Mouse (Mus musculus) neural tube, embryonic 15.5 days (tissue): ENCODE measurements around the gene Pdgfa. TPM values are rescaled to one million over a fixed set of nuclear protein-coding genes. Genes with fewer than 3 reads are reported as not detected.
A peak's percentile ranks its signal among the peaks of the same experiment; 100 is the strongest.

ENCODE experiments used
- ATAC-seq: fragments of 200-750 bp; cut with Nextera tagmentation; 2 replicates; pipeline ENCODE4 v1.8.0; 2017; ENCODE audit warnings: mild to moderate bottlenecking, moderate TSS enrichment, moderate library complexity; ENCODE audit not compliant: low FRiP score
- H3K27ac ChIP-seq: fragments of 300-500 bp; sonication (generic); replicated peaks from 2 replicates; pipeline ENCODE4 v1.5.1; 2015; ENCODE audit warnings: mild to moderate bottlenecking, inconsistent platforms
- H3K27me3 ChIP-seq: fragments of 300-500 bp; sonication (generic); replicated peaks from 2 replicates; pipeline ENCODE4 v1.6.1; 2015; ENCODE audit warnings: inconsistent platforms
- H3K36me3 ChIP-seq: fragments of 300-500 bp; sonication (generic); 2 replicates; pipeline ENCODE4 v1.6.1; 2015; ENCODE audit warnings: inconsistent platforms
- H3K4me1 ChIP-seq: fragments of 300-500 bp; sonication (generic); 2 replicates; pipeline ENCODE4 v1.6.1; 2015; ENCODE audit warnings: inconsistent platforms
- H3K4me2 ChIP-seq: fragments of 300-500 bp; sonication (generic); 2 replicates; pipeline ENCODE4 v1.6.1; 2015; ENCODE audit warnings: inconsistent platforms, mild to moderate bottlenecking, moderate library complexity
- H3K4me3 ChIP-seq: fragments of 300-500 bp; sonication (generic); replicated peaks from 2 replicates; pipeline ENCODE4 v1.5.1; 2015; ENCODE audit warnings: mild to moderate bottlenecking, inconsistent platforms
- H3K9ac ChIP-seq: fragments of 300-500 bp; sonication (generic); replicated peaks from 2 replicates; pipeline ENCODE4 v1.6.1; 2015; ENCODE audit warnings: mild to moderate bottlenecking, inconsistent platforms
- H3K9me3 ChIP-seq: fragments of 300-500 bp; sonication (generic); replicated peaks from 2 replicates; pipeline ENCODE4 v1.6.1; 2016; ENCODE audit warnings: inconsistent platforms
- WGBS: fragments of 180-500 bp; shearing (Covaris S2); methylation state at CpG from one replicate; pipeline ENCODE4 v1.1.7; 2015; ENCODE audit warnings: mixed read lengths; 5-methylcytosine and 5-hydroxymethylcytosine counted together
- polyA plus RNA-seq: library from polyadenylated mRNA; unstranded; fragments of >200 nt; fragmentation: Nextera tagmentation; extraction: Ambion mirVana; gene quantifications from 2 replicates; pipeline ENCODE4 v1.2.1, GENCODE M21; 2015

Gene Pdgfa
- polyA plus RNA-seq, 1 experiment from 2014 or later: 28.2 TPM

- Histone ChIP-seq H3K27me3 (peaks cover 45% of the 10 kb centered on the region), H3K4me2 (peak overlapping the region; percentile 98), H3K9me3 (no peaks in the 10 kb centered on the region), H3K4me1 (peaks cover 81% of the 10 kb centered on the region), H3K9ac (peak overlapping the region; percentile 83), H3K27ac (peak overlapping the region; percentile 94), H3K36me3 (no peaks in the 10 kb centered on the region), H3K4me3 (peak overlapping the region; percentile 80)
- peak; percentile 12; the same call in 1 of the 2 replicates for ATAC-seq
- WGBS: under 1% methylated on average over 47 of the region's 48 CpGs
Measured at GRCm38 (mm10) chr5:138994108-138994785, 2.9 kb downstream of the Pdgfa start.

DNA sequence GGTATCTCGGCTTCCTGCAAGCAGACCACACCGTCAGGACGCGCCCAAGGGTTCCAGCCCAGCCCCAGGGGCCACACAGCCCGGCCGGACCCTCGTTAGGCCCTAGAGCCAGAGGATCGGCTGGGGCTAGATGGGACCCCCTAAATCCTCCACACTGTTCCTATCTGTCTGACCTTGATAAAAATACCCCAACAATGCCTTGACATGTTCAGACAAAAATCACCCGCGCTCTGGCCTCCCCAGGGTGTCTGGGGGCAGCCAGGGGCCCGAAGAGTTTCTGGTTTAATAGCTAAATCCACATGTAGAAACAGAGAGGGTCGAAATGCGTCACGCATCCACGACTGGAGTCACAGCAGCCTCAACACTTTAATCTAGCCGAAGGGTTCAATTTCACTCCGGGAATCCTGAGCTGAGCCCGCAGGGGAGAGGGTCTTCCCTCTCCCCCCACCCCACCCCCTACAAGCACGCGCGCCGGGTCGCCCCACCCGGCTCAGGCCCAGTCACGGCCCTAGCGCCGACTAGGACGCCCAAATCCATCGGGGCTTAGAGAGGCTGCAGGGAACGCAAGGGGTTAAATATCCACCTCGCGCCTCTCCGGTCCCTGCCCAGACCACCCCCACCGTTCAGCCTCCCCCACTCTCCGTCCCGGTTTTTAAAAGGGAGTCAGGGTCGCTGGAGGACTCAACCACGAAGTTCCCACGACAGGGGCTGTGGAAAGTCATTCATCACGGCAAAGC, 3.6 kb downstream of the Pdgfa start:
- H3K9ac ChIP-seq: peak overlapping the region; percentile 83
- H3K4me1 ChIP-seq: peaks cover 81% of the 10 kb centered on the region
- H3K9me3 ChIP-seq: no peaks in the 10 kb centered on the region
- peak overlapping the region; percentile 98 for H3K4me2 ChIP-seq
- no peak for ATAC-seq
- WGBS: under 1% methylated on average over 35 of the region's 40 CpGs
- peak overlapping the region; percentile 94; the same call in 1 of the 2 replicates for H3K27ac ChIP-seq
- peaks cover 38% of the 10 kb centered on the region for H3K27me3 ChIP-seq
- H3K4me3 ChIP-seq: peak overlapping the region; percentile 80
- no peaks in the 10 kb centered on the region for H3K36me3 ChIP-seq

- H3K4me2 ChIP-seq: peak overlapping the region; percentile 98
- H3K27me3 ChIP-seq: peaks cover 31% of the 10 kb centered on the region
- H3K4me1 ChIP-seq: peaks cover 81% of the 10 kb centered on the region
Measured at GRCm38 (mm10) chr5:138992611-138993370, 4.4 kb downstream of the Pdgfa start.

GRCm38 (mm10) chr5:138991734-138992133, 5.4 kb downstream of the Pdgfa start:
- ATAC-seq: no peak
- Histone ChIP-seq H3K4me2 (no peak overlapping the region), H3K4me3 (no peak overlapping the region), H3K4me1 (peaks cover 72% of the 10 kb centered on the region), H3K27ac (no peak overlapping the region), H3K36me3 (peaks cover 8% of the 10 kb centered on the region), H3K9me3 (no peaks in the 10 kb centered on the region), H3K9ac (no peak overlapping the region), H3K27me3 (peaks cover 25% of the 10 kb centered on the region)
- WGBS: 36% methylated on average over 4 of the region's 4 CpGs

More at GRCm38 (mm10) chr5:138992611-138993370, 4.4 kb downstream of the Pdgfa start:
- Histone ChIP-seq H3K36me3 (peaks cover 4% of the 10 kb centered on the region), H3K27ac (no peak overlapping the region), H3K4me3 (peak overlapping the region; percentile 80), H3K9ac (peak overlapping the region; percentile 83), H3K9me3 (no peaks in the 10 kb centered on the region)
- ATAC-seq: no peak
- WGBS: 3% methylated on average over 59 of the region's 59 CpGs

DNA sequence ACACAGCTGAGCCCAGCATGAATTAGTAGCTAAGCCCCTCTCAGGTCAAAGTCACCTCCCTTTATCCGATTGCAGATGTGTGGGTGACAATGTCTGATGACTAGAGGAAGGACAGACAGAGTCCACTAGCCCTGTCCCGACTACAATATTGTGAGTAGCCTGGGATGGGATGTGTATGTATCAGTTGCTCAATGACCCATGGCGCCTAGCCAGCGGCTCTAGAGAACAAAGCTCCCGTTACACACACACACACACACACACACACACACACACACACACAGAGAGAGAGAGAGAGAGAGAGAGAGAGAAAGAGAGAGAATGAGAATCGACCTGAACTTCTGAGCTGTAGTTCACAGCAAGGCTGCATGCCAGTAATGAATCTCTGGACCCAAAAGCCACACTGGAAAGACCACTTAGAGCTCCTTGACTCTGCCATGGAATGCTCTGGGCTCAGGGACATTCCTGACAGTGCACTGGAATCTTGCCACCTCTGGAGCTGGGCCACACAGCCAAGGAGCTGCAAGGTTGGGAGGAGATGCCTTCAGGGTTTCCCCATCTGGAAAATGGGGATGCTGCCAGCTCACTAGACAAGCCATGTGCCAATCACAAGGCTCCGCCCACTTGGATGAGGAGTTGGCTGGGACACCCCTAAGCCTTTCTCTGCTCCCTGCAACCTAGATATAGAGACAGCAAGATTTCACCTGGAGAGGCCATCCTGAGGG, 6.3 kb downstream of the Pdgfa start:
- Histone ChIP-seq H3K9ac (no peak overlapping the region), H3K4me2 (no peak overlapping the region), H3K9me3 (no peaks in the 10 kb centered on the region), H3K36me3 (peaks cover 17% of the 10 kb centered on the region), H3K27ac (no peak overlapping the region), H3K27me3 (peaks cover 19% of the 10 kb centered on the region), H3K4me3 (no peak overlapping the region), H3K4me1 (peaks cover 63% of the 10 kb centered on the region)
- 52% methylated on average over 7 of the region's 7 CpGs for WGBS
- ATAC-seq: no peak

DNA sequence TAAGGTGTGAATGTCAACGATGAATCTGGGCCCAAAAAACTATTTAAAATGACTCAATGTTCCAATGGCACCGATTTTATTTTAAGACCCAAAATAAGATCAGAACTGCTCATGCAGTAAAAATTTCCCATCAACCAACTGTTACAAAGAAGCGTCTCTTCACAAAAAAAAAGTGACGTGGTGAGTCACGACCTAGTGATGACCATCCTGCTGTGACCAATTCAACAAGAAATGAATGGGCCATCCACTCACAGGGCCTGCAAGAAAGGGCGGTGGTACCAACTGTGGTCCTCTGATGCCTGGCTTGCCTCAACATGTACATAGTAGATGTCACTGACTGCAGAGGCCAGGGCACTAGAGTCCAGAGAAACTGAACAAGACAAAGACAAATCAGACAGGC, 7.6 kb downstream of the Pdgfa start:
- H3K27me3 ChIP-seq: peaks cover 19% of the 10 kb centered on the region
- no peak overlapping the region for H3K9ac ChIP-seq
- no peak for ATAC-seq
- H3K4me3 ChIP-seq: no peak overlapping the region
- peaks cover 58% of the 10 kb centered on the region for H3K4me1 ChIP-seq
- no peaks in the 10 kb centered on the region for H3K9me3 ChIP-seq
- no peak overlapping the region for H3K27ac ChIP-seq
- no peak overlapping the region for H3K4me2 ChIP-seq
- 58% methylated on average over 6 of the region's 6 CpGs for WGBS
- peaks cover 29% of the 10 kb centered on the region for H3K36me3 ChIP-seq

GRCm38 (mm10) chr5:138988764-138989163, 8.4 kb downstream of the Pdgfa start:
- H3K27me3 ChIP-seq: peaks cover 19% of the 10 kb centered on the region
- no peaks in the 10 kb centered on the region for H3K9me3 ChIP-seq
- H3K4me3 ChIP-seq: no peak overlapping the region
- H3K36me3 ChIP-seq: peaks cover 36% of the 10 kb centered on the region
- H3K9ac ChIP-seq: no peak overlapping the region
- peaks cover 50% of the 10 kb centered on the region for H3K4me1 ChIP-seq
- ATAC-seq: no peak
- WGBS: 31% methylated on average over 9 of the region's 9 CpGs
- H3K27ac ChIP-seq: no peak overlapping the region
- H3K4me2 ChIP-seq: 0 out of 2 replicates have a peak overlapping the region, but pooled peaks have one; percentile 6

DNA sequence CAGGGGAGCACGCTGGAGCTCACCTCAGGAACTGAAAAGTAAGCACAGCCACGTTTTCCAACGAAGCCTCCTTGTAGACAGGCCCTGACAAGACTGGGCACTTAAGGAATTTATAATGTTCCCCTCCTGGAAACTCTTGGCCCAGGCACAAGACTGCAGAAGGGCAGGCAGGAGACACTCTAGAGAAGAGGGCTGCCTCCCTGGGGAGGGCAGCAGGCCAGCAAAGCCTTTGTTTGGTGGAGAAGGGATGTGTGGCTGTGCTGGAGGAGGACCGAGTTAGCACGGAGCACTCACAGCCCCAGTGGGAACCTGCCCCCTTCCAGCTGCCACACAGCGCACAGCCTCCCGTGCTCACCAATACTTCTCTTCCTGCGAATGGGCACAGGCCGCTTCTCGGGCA, 9.2 kb downstream of the Pdgfa start:
- WGBS: 55% methylated on average over 10 of the region's 10 CpGs

GRCm38 (mm10) chr5:138981921-138982320, 15.2 kb downstream of the Pdgfa start:
- WGBS: 79% methylated on average over 7 of the region's 9 CpGs
- no peaks in the 10 kb centered on the region for H3K9me3 ChIP-seq
- H3K4me1 ChIP-seq: no peaks in the 10 kb centered on the region
- no peak overlapping the region for H3K4me3 ChIP-seq
- H3K27me3 ChIP-seq: no peaks in the 10 kb centered on the region
- no peak overlapping the region for H3K4me2 ChIP-seq
- H3K9ac ChIP-seq: no peak overlapping the region
- H3K36me3 ChIP-seq: peaks cover 41% of the 10 kb centered on the region
- no peak overlapping the region for H3K27ac ChIP-seq
- no peak for ATAC-seq

More for the DNA sequence above, 9.2 kb downstream of the Pdgfa start:
- H3K4me1 ChIP-seq: peaks cover 42% of the 10 kb centered on the region
- no peak overlapping the region for H3K9ac ChIP-seq
- H3K27ac ChIP-seq: no peak overlapping the region
- H3K36me3 ChIP-seq: peaks cover 38% of the 10 kb centered on the region
- no peak overlapping the region for H3K4me3 ChIP-seq
- no peaks in the 10 kb centered on the region for H3K9me3 ChIP-seq
- no peak overlapping the region for H3K4me2 ChIP-seq
- H3K27me3 ChIP-seq: peaks cover 19% of the 10 kb centered on the region
- no peak for ATAC-seq

DNA sequence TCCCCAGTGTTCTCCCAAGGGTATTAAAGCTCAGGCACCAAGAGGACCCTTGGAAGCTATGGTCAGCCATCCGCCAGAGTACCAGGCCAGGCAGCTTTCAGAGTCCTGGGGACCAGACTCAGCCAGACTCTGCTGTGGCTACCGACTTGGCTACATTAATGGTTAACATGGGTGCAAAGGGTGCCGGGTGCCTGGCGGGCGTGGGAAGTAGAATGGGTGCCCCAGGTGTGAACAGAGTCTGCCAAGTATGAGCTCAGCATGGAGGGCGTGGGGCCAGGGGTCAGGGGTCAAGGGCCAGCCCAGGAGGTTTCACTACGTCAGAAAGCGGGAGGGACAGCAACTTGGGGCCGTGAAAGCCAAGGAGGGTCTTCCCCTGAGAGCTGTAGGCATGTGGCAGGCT, 16.6 kb downstream of the Pdgfa start:
- ATAC-seq: no peak
- peaks cover 30% of the 10 kb centered on the region for H3K36me3 ChIP-seq
- 93% methylated on average over 9 of the region's 9 CpGs for whole genome bisulfite sequencing

DNA sequence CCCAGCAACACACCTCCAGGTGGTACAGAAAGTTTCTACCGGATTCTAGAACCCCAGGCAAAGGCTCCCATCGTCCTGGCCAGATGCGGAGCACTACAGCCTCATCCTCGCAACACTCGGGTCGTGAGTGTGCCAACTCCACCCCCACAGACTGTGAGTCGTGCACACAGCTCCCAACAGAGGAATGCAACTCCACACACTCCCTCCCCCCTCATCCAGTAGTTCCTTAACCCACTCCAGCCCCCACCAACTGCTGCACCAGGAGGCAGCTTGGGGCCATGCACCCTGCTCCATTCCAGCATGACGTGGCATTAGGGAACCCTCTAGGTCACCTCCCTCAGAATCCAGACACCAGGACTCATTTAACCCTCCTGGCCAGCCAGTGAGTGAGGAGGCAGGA, 17.3 kb downstream of the Pdgfa start:
- Histone ChIP-seq H3K4me3 (no peak overlapping the region), H3K4me2 (no peak overlapping the region)

More for the DNA sequence above, 16.6 kb downstream of the Pdgfa start:
- no peaks in the 10 kb centered on the region for H3K27me3 ChIP-seq
- H3K4me3 ChIP-seq: no peak overlapping the region
- no peak overlapping the region for H3K9ac ChIP-seq
- no peak overlapping the region for H3K4me2 ChIP-seq
- H3K27ac ChIP-seq: no peak overlapping the region
- H3K9me3 ChIP-seq: no peaks in the 10 kb centered on the region
- H3K4me1 ChIP-seq: no peaks in the 10 kb centered on the region

More for the DNA sequence above, 17.3 kb downstream of the Pdgfa start:
- no peaks in the 10 kb centered on the region for H3K4me1 ChIP-seq
- H3K9ac ChIP-seq: no peak overlapping the region
- no peaks in the 10 kb centered on the region for H3K27me3 ChIP-seq
- WGBS: 76% methylated on average over 8 of the region's 8 CpGs
- H3K27ac ChIP-seq: no peak overlapping the region
- peaks cover 29% of the 10 kb centered on the region for H3K36me3 ChIP-seq
- no peak for ATAC-seq
- H3K9me3 ChIP-seq: no peaks in the 10 kb centered on the region
